Mouse (Mus musculus) retina, postnatal 1 day (tissue): ENCODE data around the gene Rbks.
"Not testable (repeated sequence)": the region's sequence is repeated elsewhere in the genome, so short reads cannot be mapped to it uniquely, and the experiment has no call there.

Source experiments
- DNase-seq: peaks from one replicate; pipeline ENCODE4 v3.0.0-alpha.2; 2012

Rbks gene

GRCm38 (mm10) chr5:31614339-31615025 lies 82.9 kb downstream of the Rbks start:
- DNase-seq = no peak

GRCm38 (mm10) chr5:31613852-31614286 lies 83.6 kb downstream of the Rbks start:
- peak; percentile 94 for DNase-seq

- no peak for DNase-seq
Measured at GRCm38 (mm10) chr5:31611186-31611585, 86.2 kb downstream of the Rbks start.

- DNase-seq = no peak
Measured at GRCm38 (mm10) chr5:31610376-31611086, 86.9 kb downstream of the Rbks start.

GRCm38 (mm10) chr5:31606151-31606550 lies 91.3 kb downstream of the Rbks start:
- DNase-seq = no peak

GRCm38 (mm10) chr5:31603766-31604165 lies 93.7 kb downstream of the Rbks start:
- DNase-seq = no peak

GRCm38 (mm10) chr5:31602377-31602776 lies 95.0 kb downstream of the Rbks start:
- no peak for DNase-seq

- no peak for DNase-seq
Measured at GRCm38 (mm10) chr5:31601162-31601722, 96.2 kb downstream of the Rbks start.

GRCm38 (mm10) chr5:31599161-31599560 lies 98.3 kb downstream of the Rbks start:
- DNase-seq = no peak

GRCm38 (mm10) chr5:31598579-31598978 lies 98.8 kb downstream of the Rbks start:
- DNase-seq = peak; percentile 33

- DNase-seq = no peak
Measured at GRCm38 (mm10) chr5:31598121-31598520, 99.3 kb downstream of the Rbks start.

- no peak for DNase-seq
Measured at GRCm38 (mm10) chr5:31597430-31597944, 99.9 kb downstream of the Rbks start.

GRCm38 (mm10) chr5:31596481-31597429 lies 100.7 kb downstream of the Rbks start, which contains the start of gene Mrpl33:
Gene Mrpl33, plus strand, starts transcription at chr5:31596935.
- peak; percentile 58 for DNase-seq

GRCm38 (mm10) chr5:31595868-31596267 lies 101.6 kb downstream of the Rbks start:
- no peak for DNase-seq

- no peak for DNase-seq
Measured at GRCm38 (mm10) chr5:31591122-31591521, 106.3 kb downstream of the Rbks start.

- DNase-seq = no peak
Measured at GRCm38 (mm10) chr5:31589711-31590319, 107.6 kb downstream of the Rbks start.

- DNase-seq = not testable (repeated sequence)
Measured at GRCm38 (mm10) chr5:31588672-31589071, 108.8 kb downstream of the Rbks start.

- DNase-seq = no peak
Measured at GRCm38 (mm10) chr5:31588016-31588415, 109.4 kb downstream of the Rbks start.

GRCm38 (mm10) chr5:31585526-31585925 lies 111.9 kb downstream of the Rbks start:
- no peak for DNase-seq

GRCm38 (mm10) chr5:31583261-31583660 lies 114.2 kb downstream of the Rbks start:
- no peak for DNase-seq

GRCm38 (mm10) chr5:31581932-31582331 lies 115.5 kb downstream of the Rbks start:
- no peak for DNase-seq

GRCm38 (mm10) chr5:31581263-31581662 lies 116.2 kb downstream of the Rbks start:
- DNase-seq = no peak
